In the genomic region with DNA sequence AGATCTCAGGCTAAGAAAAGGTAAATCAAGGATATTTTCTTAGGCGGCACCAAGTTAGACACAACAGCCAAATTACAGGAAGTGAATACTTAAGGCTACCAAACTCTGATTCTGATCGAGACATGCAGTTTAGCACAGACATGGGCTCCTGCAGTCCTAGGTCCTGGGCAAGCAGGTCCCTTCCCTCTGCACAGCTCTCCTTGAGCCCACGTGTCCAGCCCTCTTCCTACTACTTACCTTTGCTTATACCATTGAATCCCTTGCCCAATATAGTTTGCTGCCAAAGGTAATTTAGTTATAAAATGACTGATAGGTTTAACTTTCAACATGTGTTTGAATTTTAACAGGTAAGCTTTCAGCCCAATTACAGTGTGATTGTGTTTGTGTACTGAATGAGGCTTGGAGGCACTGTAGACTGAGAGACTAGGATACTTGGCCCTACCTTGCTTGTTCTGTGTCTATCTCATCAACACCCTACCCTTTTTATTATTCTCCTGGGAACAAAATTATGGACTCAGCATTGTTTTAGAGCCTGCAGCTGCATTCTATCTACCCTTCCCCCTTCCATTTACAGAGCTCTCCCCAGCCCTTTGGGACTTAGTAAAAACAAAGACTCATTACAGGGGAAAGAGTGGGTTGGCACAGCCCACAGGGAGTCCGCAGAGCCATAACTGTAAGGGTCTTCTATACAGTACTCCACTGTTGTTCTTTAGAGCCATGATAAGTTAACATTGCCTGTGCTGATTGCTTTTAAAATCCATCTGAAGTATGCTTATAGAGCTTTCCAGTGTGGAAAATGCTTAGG, we compare ENCODE assay signal across 12 mouse cellular contexts. TPM values are rescaled to one million over a fixed set of nuclear protein-coding genes. Genes with fewer than 3 reads are reported as not detected.
A peak's percentile ranks its signal among the peaks of the same experiment; 100 is the strongest.
DNase-seq lines count a peak whose midpoint lies in the region; ATAC-seq and TF ChIP-seq lines count a peak whose summit lies in the region.
"Had no signal": no experiment of that assay in that cellular context is flagged by ENCODE, and none has a peak within 500 bp of the region (broad histone marks: within the 10 kb centered on the region; RNA-seq: fewer than 3 reads in every experiment).

No protein-coding gene starts in this region.

- H3K27ac ChIP-seq in gastrocnemius, adult 2 months, result peak overlapping the region; percentile 50
- H3K27ac ChIP-seq in layer of hippocampus, adult 2 months, result peak overlapping the region; percentile 66
- H3K27ac ChIP-seq in forebrain, embryonic 14.5 days (ENCODE audit: low read depth, low read length), result no peak overlapping the region
- peak overlapping the region; percentile 21 for H3K27ac ChIP-seq in liver, embryonic 15.5 days (replicated peaks)
- H3K27ac ChIP-seq: lung, embryonic 15.5 days had no signal

- WGBS in forebrain, embryonic 14.5 days, result 57% methylated on average over 4 of the region's 4 CpGs
- WGBS in liver, embryonic 15.5 days (ENCODE audit: insufficient replicate concordance), result 64% methylated on average over 4 of the region's 4 CpGs

- H3K4me2 ChIP-seq in forebrain, embryonic 14.5 days (ENCODE audit: low read length), result no peak overlapping the region
- H3K4me2 ChIP-seq in liver, embryonic 15.5 days, result peak overlapping the region; percentile 32; the same call in 1 of the 2 replicates
- H3K4me2 ChIP-seq: lung, embryonic 15.5 days; midbrain, embryonic 11.5 days had no signal

- H3K9me3 ChIP-seq in forebrain, embryonic 14.5 days (replicated peaks; ENCODE audit: control insufficient read depth, low read length), result no peaks in the 10 kb centered on the region
- H3K9me3 ChIP-seq in liver, embryonic 15.5 days (replicated peaks), result no peaks in the 10 kb centered on the region
- H3K9me3 ChIP-seq: lung, embryonic 15.5 days had no signal

- H3K36me3 ChIP-seq in forebrain, embryonic 14.5 days (ENCODE audit: control insufficient read depth, insufficient read depth, low read length), result no peaks in the 10 kb centered on the region
- peaks cover 53% of the 10 kb centered on the region for H3K36me3 ChIP-seq in liver, embryonic 15.5 days (replicated peaks)
- H3K36me3 ChIP-seq: lung, embryonic 15.5 days had no signal

- no peak for TF ChIP-seq CTCF in gastrocnemius, adult 2 months (IDR thresholded peaks at IDR 0.05)
- no peak for TF ChIP-seq CTCF in layer of hippocampus, adult 2 months (conservative IDR thresholded peaks at IDR 0.05)

- intact Hi-C loops in gastrocnemius, adult 2 months (cut with DNase I), result no loop called here
- intact Hi-C loops in gastrocnemius, postnatal 36 days (cut with DNase I), result no loop called here

- no peaks in the 10 kb centered on the region for H3K27me3 ChIP-seq in forebrain, embryonic 14.5 days (replicated peaks; ENCODE audit: control insufficient read depth, insufficient read depth, low read length)
- H3K27me3 ChIP-seq in liver, embryonic 15.5 days, result no peaks in the 10 kb centered on the region
- H3K27me3 ChIP-seq: lung, embryonic 15.5 days had no signal

- DNase-seq in gastrocnemius, adult 2 months, result no peak
- DNase-seq in gastrocnemius, postnatal 25 days, result no peak
- no peak for DNase-seq in layer of hippocampus, adult 2 months (ENCODE audit: low spot score in 2 of 2)
- no peak for DNase-seq in layer of hippocampus, postnatal 10 days (ENCODE audit: low spot score in 2 of 2)
- peak; percentile 31 for DNase-seq in forebrain, embryonic 14.5 days (ENCODE audit: low spot score)
- no peak for DNase-seq in adrenal gland, postnatal 25 days
- no peak for DNase-seq in gastrocnemius, postnatal 36 days
- DNase-seq: cerebellum, postnatal 25 days had no signal

- H3K4me3 ChIP-seq in gastrocnemius, adult 2 months, result peak overlapping the region; percentile 13; the same call in 1 of the 2 replicates
- H3K4me3 ChIP-seq in layer of hippocampus, adult 2 months, result no peak overlapping the region
- H3K4me3 ChIP-seq in forebrain, embryonic 14.5 days (ENCODE audit: low read depth, low read length), result no peak overlapping the region
- no peak overlapping the region for H3K4me3 ChIP-seq in liver, embryonic 15.5 days (replicated peaks)
- H3K4me3 ChIP-seq: lung, embryonic 15.5 days had no signal

- no peaks in the 10 kb centered on the region for H3K4me1 ChIP-seq in forebrain, embryonic 14.5 days (ENCODE audit: control insufficient read depth, insufficient read depth, low read length)
- H3K4me1 ChIP-seq in liver, embryonic 15.5 days (replicated peaks), result peaks cover 78% of the 10 kb centered on the region

- H3K9ac ChIP-seq in forebrain, embryonic 14.5 days (ENCODE audit: low read length), result no peak overlapping the region
- peak overlapping the region; percentile 12; the same call in 1 of the 2 replicates for H3K9ac ChIP-seq in liver, embryonic 15.5 days
- H3K9ac ChIP-seq: lung, embryonic 15.5 days had no signal

- ATAC-seq in forebrain, embryonic 14.5 days, result peak; percentile 65; the same call in 1 of the 2 replicates
- no peak for ATAC-seq in liver, embryonic 15.5 days (ENCODE audit: insufficient read depth)
- ATAC-seq: activated CD4-positive, CD25-positive, alpha-beta regulatory T cell, adult 4 months had no signal

RNA-seq across cellular contexts. Expression of gene Ell2, which starts 20.2 kb away (rescaled TPM):
- 10 to 100 TPM; 30.9 to 67.0 TPM for total RNA-seq in gastrocnemius, adult 2 months (2021)
- 10 to 100 TPM; 21.9 to 31.8 TPM for total RNA-seq in gastrocnemius, postnatal 25 days (2021)
- 10 to 100 TPM; 31.2 to 35.5 TPM for total RNA-seq in layer of hippocampus, adult 2 months (2021)
- 10 to 100 TPM; 18.3 to 26.1 TPM for total RNA-seq in layer of hippocampus, postnatal 10 days (2021)
- polyA plus RNA-seq in forebrain, embryonic 14.5 days (2014; fragmentation: Nextera tagmentation; extraction: Ambion mirVana), result 0.79 and 0.90 TPM in 2 replicates
- 34.0 and 34.2 TPM in 2 replicates for polyA plus RNA-seq in liver, embryonic 15.5 days (2015; fragmentation: Nextera tagmentation; extraction: Ambion mirVana)
- 50.1 and 59.6 TPM in 2 replicates for total RNA-seq in adrenal gland, postnatal 25 days (2021)
- 10 to 100 TPM; 24.4 to 34.0 TPM for total RNA-seq in gastrocnemius, postnatal 36 days (2021)
